Mouse (Mus musculus): ENCODE results near the gene Crygd.

The Crygd gene

DNA sequence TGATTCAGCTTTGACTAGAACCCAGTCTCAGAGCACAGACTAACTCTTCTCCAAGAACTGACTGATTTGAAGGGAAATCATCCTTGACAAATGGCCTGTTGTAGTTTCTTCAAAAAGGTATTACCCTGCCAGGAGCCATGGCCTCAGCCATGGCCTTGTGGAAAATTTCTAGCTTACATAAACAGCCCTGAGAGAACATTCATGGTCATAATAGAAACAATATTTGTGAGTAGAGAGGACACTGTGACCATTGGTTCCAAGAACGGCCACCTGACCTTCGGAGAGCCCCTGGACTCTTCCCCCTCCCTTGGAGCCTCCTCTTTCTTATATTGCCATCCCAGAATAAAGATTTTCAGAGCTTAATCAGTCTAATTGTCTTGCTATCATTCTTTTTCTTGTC is 19.8 kb downstream of the Crygd start:
- DNase-seq (ENCODE audit: low read depth, low spot score): no peak

DNA sequence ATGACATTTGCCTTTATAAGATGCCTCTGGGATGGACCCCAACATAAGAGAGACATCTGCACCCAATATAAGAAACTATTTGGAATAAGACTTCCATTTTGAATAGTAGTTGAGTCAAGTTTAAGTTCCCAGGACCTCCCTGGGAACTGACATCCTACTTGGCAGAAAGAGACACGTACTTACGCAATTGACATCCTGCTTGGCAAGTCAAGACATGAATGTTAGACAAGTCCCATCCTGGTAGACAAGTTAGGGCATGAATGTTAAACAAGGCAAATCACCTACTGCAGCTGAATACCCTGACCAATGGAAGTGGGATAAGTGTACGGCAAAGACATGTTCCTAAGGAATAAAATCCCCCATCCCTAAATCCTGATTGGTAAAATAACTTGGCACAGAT is 21.4 kb downstream of the Crygd start:
- DNase-seq (ENCODE audit: low read depth, low spot score): no peak

DNA sequence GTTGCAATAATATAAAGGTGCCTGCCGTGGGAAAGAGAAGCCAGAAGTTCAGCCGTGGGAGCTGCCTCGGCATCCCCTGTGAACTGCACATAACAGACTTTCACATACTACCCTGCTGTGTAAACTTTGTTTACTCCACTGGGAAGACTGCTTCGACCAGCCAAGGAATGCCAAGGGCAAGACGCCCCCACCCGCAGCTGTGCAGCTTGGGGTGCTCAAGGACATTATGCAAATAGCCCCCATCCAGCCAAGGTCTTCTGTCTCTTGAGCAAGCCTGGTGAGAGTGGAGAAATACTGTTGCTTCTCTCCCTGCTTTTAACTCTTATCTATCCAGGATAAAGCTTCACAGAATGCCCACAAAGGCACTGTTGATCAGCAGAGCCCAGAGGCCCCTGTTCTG is 22.4 kb downstream of the Crygd start:
- no peak for DNase-seq (ENCODE audit: low read depth, low spot score)

DNA sequence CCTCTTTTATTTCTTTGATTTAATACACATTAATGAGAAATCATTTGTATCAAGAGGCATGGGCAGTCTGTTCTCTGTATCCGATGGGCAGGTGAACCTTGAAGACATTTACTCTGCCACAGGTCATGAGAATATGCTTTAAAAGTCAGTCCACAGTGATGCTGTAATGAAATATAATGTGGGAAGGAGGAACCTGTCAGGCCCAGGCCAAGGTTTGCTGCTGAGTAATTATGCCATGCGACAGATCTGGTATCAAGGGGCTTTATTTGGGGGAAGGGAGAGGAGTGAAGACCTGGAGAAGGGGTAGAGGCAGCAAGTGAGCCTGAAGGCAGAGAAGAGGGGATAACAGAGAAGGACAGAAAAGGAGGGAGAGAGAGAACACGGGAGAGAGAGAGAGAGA is 23.6 kb downstream of the Crygd start:
- no peak for DNase-seq (ENCODE audit: low read depth, low spot score)

DNA sequence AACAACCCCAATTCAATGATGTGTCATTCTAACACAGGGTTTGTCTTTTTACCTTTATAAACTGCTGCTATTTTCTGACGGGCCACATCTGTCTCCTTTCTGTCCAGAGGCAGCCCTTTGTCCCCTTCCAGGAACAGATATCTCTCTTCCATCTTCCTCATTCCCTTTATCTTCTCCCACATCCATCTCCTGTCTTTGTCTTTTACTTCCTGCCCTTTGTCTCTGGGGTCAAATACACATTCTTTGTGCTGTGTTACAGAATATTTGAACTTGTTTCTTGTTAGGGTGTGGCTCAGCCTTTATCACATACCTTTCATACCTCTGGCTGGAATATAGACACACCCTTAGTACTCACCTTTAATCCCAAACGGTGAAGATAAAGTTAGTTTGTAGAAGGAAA is 25.7 kb downstream of the Crygd start:
- no peak for DNase-seq (ENCODE audit: low read depth, low spot score)

DNA sequence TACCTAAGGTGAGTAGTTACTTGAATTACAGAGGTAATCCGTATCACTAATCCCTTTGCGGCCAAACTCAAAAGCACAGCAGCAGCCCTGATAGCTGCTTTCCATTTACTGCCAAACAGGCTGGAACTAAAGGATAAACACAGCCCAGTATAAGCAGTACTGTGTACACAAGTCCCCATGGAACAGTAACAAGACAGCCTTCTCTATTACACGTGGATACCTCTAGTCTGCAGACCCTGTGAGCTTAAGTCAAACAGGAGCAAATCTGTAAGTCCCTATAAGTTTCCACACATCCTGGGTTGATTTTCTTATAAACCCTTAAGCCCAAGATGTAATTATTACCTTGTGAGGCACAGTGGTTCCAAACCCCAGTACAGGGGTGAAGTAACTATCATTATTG is 27.7 kb downstream of the Crygd start:
- DNase-seq (ENCODE audit: low read depth, low spot score): no peak

DNA sequence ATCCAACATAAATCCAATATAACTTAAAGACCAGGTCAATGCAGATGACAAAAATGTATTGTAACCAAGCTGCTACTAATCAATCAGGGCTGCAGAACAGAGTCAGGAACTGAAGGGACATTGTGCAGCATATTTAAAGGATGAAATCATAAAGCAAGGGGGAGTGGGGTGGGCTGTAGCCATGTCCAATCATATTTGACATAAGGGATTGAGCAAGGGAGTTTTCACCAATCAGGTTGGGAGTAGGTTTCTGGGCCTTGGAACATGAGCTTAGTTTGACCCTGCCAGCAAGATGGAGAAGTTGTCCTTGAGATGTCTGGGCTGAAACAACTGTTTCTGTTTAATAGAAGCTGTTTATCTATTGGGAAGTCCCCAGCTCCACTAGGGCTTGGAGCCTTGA is 30.6 kb downstream of the Crygd start, which contains the start of gene Akr1cl:
TSS of gene Akr1cl (minus strand) at position 119 of the 400 bp plus-strand sequence.
- no peak for DNase-seq (ENCODE audit: low read depth, low spot score)

DNA sequence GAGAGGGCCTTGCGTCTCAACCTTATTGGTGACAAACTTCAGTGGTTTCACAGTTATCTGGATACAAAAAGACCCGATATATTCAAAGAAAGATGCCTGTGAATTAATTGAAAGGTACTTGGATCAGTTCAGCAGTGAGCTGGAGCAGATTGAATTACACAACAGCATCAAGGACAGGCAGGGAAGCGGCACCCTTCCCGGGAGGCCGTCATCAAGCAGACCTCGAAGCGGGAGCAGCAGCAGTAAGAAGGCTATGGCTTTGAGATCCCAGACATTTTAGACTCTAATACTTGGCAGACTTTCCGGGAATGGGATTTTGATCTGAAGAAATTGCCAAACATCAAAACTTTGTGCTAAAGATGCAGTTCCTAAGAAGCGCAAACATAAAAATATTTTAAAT is 35.0 kb downstream of the Crygd start:
- no peak for DNase-seq (ENCODE audit: low read depth, low spot score)

DNA sequence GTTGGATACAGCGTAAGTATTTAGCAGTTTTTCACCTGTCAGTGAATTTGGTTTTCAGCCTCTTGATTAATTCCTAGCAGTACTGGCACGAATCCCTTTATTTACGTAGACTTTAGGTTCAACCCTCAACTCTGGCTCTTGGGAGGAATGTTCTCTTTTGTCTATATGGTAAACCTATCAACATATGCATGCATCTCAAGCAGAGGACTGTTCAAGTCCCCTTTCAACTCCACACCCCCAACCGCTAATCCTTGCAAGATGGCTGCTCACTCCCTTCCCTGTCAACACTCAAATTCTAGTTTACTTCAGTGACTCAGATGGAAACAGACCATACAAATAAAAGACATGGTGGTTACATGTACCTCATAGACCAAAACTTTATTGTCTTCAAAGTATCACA is 50.5 kb downstream of the Crygd start:
- no peak for DNase-seq (ENCODE audit: low read depth, low spot score)
